Mouse (Mus musculus): ENCODE measurements around the gene Slc7a5. TPM values are rescaled to one million over a fixed set of nuclear protein-coding genes. Genes with fewer than 3 reads are reported as not detected.

Gene Slc7a5
- polyA plus RNA-seq, 1 experiment from 2014 or later, result 17.9 TPM

DNA sequence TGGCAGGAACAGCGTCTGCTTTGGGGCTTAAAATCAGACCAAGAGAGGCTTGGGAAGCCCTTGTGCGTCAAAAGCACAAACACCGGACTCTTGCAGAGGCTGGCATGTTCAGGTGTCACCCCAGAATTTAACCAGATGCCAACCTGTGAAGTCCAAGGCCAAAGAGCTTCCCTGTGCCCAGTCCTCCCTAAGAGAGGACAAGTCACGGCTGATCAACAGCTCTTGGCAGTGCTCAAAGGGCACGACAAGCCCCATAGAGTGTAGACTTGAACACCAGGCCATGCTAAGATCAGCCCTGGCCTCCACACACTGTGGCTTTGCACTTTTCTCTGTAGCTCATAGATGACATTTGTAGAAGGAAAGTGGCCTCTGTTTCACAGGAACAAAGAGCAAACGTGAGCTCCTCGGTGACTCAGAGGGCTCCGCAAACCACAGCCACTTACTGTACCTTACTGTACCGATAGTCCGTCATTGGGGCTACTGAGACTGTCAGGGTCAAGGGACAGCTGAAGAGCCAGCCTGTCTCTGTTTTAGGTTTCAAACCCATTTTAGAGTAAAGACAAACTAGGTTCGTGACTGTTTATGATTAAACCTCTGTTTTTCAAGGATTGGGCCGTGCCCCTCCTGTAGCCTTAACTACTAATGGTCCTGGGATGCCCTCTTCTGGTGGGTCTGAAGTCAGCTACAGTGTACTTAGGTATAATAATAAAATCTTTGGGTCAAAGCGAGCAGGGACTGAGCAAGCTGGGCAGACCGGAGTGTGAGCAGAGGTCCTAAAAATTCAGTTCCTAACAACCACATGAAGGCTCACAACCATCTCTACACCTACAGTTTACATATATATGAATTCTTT lies 25.4 kb upstream of the Slc7a5 start:
- ATAC-seq, result no peak
- H3K27me3 ChIP-seq (replicated peaks), result no peaks in the 10 kb centered on the region

DNA sequence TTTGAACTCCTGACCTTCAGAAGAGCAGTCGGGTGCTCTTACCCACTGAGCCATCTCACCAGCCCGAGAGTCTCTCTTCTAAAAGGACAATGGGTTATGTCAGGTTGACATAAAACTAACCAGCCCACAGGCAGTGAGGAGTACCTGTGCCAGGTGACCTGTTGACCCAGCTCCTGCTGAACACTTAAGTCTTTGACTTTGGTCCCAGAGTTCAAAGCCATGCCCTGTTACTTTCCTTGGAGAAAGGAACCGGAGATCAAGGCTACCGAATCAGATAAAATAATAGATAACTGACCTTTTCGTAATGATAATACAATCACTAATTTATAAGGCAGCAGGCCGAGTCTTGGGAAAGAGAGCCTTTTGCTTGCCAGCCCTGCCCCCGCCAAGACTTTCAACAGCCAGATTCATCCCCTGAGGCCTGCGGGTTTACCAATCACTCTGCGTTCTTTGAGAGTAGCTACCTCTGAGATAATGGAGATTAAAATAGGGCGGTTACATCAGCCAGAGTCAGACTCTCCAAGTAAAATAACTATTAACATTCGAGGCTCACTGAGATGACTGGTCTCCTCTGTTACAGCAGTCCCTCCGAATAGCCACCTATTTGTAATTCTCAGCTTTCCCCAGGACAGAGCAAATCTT lies 24.7 kb upstream of the Slc7a5 start:
- Histone ChIP-seq H3K27ac (no peak overlapping the region), H3K4me1 (replicated peaks) (peaks cover 11% of the 10 kb centered on the region), H3K4me3 (replicated peaks) (no peak overlapping the region), H3K9ac (no peak overlapping the region), H3K27me3 (replicated peaks) (no peaks in the 10 kb centered on the region), H3K9me3 (no peaks in the 10 kb centered on the region), H3K36me3 (no peaks in the 10 kb centered on the region), H3K4me2 (replicated peaks) (no peak overlapping the region)
- no peak for ATAC-seq
- WGBS, result 76% methylated on average over 12 of the region's 12 CpGs

More for the DNA sequence above, 25.4 kb upstream of the Slc7a5 start:
- H3K4me1 ChIP-seq (replicated peaks), result peaks cover 11% of the 10 kb centered on the region
- no peaks in the 10 kb centered on the region for H3K9me3 ChIP-seq
- H3K4me2 ChIP-seq (replicated peaks), result no peak overlapping the region
- no peak overlapping the region for H3K27ac ChIP-seq
- WGBS, result 82% methylated on average over 14 of the region's 14 CpGs
- H3K9ac ChIP-seq, result no peak overlapping the region
- H3K36me3 ChIP-seq, result no peaks in the 10 kb centered on the region
- no peak overlapping the region for H3K4me3 ChIP-seq (replicated peaks)

GRCm38 (mm10) chr8:121931571-121931970 lies 24.1 kb upstream of the Slc7a5 start:
- WGBS, result 85% methylated on average over 7 of the region's 7 CpGs
- no peak for ATAC-seq
- Histone ChIP-seq H3K27ac (no peak overlapping the region), H3K4me3 (replicated peaks) (no peak overlapping the region), H3K4me2 (replicated peaks) (no peak overlapping the region), H3K4me1 (replicated peaks) (peaks cover 10% of the 10 kb centered on the region), H3K27me3 (replicated peaks) (no peaks in the 10 kb centered on the region), H3K36me3 (no peaks in the 10 kb centered on the region), H3K9ac (no peak overlapping the region), H3K9me3 (no peaks in the 10 kb centered on the region)

DNA sequence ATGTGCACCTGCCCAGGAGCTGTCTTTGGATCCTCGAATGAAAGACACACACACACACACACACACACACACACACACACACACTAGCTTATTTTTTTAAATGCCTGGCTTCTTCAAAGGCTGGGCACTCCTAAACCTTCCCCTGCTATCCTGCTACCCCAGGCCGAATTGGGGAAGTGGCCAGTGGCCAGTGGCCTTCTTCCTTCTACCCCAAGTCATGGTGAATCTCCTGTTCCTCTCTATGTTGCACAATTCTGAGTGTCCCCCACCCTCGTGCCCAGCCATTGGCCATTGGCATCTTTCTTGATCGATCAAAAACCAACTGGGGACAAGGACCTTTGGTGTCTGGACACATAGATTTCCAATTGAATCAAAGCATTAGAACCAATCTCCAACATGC lies 22.6 kb upstream of the Slc7a5 start:
- H3K27me3 ChIP-seq (replicated peaks), result no peaks in the 10 kb centered on the region
- no peaks in the 10 kb centered on the region for H3K9me3 ChIP-seq
- no peaks in the 10 kb centered on the region for H3K36me3 ChIP-seq
- no peak overlapping the region for H3K4me3 ChIP-seq (replicated peaks)
- no peak overlapping the region for H3K9ac ChIP-seq
- H3K27ac ChIP-seq, result no peak overlapping the region
- no peak for ATAC-seq
- H3K4me2 ChIP-seq (replicated peaks), result no peak overlapping the region
- WGBS, result 83% methylated on average over 4 of the region's 4 CpGs
- H3K4me1 ChIP-seq (replicated peaks), result 0 out of 2 replicates have a peak, but pooled peaks cover under 1% of the 10 kb centered on the region

GRCm38 (mm10) chr8:121927316-121927715 lies 19.8 kb upstream of the Slc7a5 start:
- no peaks in the 10 kb centered on the region for H3K27me3 ChIP-seq (replicated peaks)
- no peaks in the 10 kb centered on the region for H3K36me3 ChIP-seq
- no peak overlapping the region for H3K9ac ChIP-seq
- H3K9me3 ChIP-seq, result no peaks in the 10 kb centered on the region
- H3K4me3 ChIP-seq (replicated peaks), result no peak overlapping the region
- H3K4me2 ChIP-seq (replicated peaks), result no peak overlapping the region
- H3K4me1 ChIP-seq (replicated peaks), result no peaks in the 10 kb centered on the region
- no peak overlapping the region for H3K27ac ChIP-seq
- peak; percentile 62 for ATAC-seq
- WGBS, result 42% methylated on average over 8 of the region's 8 CpGs

- Histone ChIP-seq H3K4me1 (replicated peaks) (peaks cover 7% of the 10 kb centered on the region), H3K9me3 (no peaks in the 10 kb centered on the region), H3K36me3 (no peaks in the 10 kb centered on the region), H3K9ac (no peak overlapping the region), H3K4me3 (replicated peaks) (no peak overlapping the region), H3K4me2 (replicated peaks) (no peak overlapping the region), H3K27ac (no peak overlapping the region), H3K27me3 (replicated peaks) (no peaks in the 10 kb centered on the region)
- WGBS, result 60% methylated on average over 8 of the region's 8 CpGs
- no peak for ATAC-seq
Measured at GRCm38 (mm10) chr8:121926266-121926665, 18.8 kb upstream of the Slc7a5 start.

- Histone ChIP-seq H3K9ac (no peak overlapping the region), H3K36me3 (no peaks in the 10 kb centered on the region), H3K9me3 (no peaks in the 10 kb centered on the region), H3K27ac (no peak overlapping the region), H3K4me2 (replicated peaks) (no peak overlapping the region), H3K4me1 (replicated peaks) (peaks cover 8% of the 10 kb centered on the region), H3K27me3 (replicated peaks) (no peaks in the 10 kb centered on the region), H3K4me3 (replicated peaks) (no peak overlapping the region)
- WGBS, result 30% methylated on average over 10 of the region's 10 CpGs
- ATAC-seq, result no peak
Measured at GRCm38 (mm10) chr8:121925624-121926023, 18.1 kb upstream of the Slc7a5 start.

GRCm38 (mm10) chr8:121924681-121925080 lies 17.2 kb upstream of the Slc7a5 start:
- no peak for ATAC-seq
- WGBS, result 71% methylated on average over 5 of the region's 5 CpGs
- no peak overlapping the region for H3K9ac ChIP-seq
- no peaks in the 10 kb centered on the region for H3K36me3 ChIP-seq
- no peaks in the 10 kb centered on the region for H3K27me3 ChIP-seq (replicated peaks)
- peaks cover 8% of the 10 kb centered on the region for H3K4me1 ChIP-seq (replicated peaks)
- no peak overlapping the region for H3K4me3 ChIP-seq (replicated peaks)
- H3K9me3 ChIP-seq, result no peaks in the 10 kb centered on the region
- no peak overlapping the region for H3K4me2 ChIP-seq (replicated peaks)
- no peak overlapping the region for H3K27ac ChIP-seq

GRCm38 (mm10) chr8:121922101-121922500 lies 14.6 kb upstream of the Slc7a5 start:
- Histone ChIP-seq H3K27me3 (replicated peaks) (no peaks in the 10 kb centered on the region), H3K36me3 (no peaks in the 10 kb centered on the region), H3K4me3 (replicated peaks) (no peak overlapping the region), H3K4me2 (replicated peaks) (no peak overlapping the region), H3K9me3 (no peaks in the 10 kb centered on the region), H3K27ac (peak overlapping the region; percentile 70), H3K9ac (0 out of 2 replicates have a peak overlapping the region, but pooled peaks have one; percentile 20), H3K4me1 (replicated peaks) (peaks cover 8% of the 10 kb centered on the region)
- peak; percentile 63 for ATAC-seq
- WGBS, result 27% methylated on average over 8 of the region's 8 CpGs

DNA sequence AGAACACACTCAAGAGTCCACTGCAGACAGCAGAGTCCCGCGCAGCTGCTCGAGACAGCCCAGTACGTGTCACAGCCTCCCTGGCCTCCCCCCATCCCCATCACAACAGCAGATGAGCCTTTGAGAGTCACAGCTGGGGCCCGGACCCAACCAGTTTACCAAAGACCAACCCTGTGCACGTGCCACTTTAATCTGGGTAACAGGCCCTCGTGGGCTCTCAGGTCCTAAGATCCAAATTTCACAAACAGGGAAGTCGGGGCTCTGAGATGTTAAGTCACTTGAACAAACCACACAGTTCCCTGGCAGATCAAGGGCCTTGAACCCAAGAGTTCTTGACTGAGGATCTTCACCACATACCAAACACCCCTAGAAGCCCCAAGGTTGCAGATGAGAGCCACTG lies 14.1 kb upstream of the Slc7a5 start:
- Histone ChIP-seq H3K36me3 (no peaks in the 10 kb centered on the region), H3K9me3 (no peaks in the 10 kb centered on the region), H3K27ac (peak overlapping the region; percentile 70), H3K27me3 (replicated peaks) (no peaks in the 10 kb centered on the region), H3K4me2 (replicated peaks) (no peak overlapping the region), H3K4me3 (replicated peaks) (no peak overlapping the region), H3K4me1 (replicated peaks) (peaks cover 8% of the 10 kb centered on the region), H3K9ac (no peak overlapping the region)
- ATAC-seq, result no peak
- 84% methylated on average over 8 of the region's 8 CpGs for WGBS

DNA sequence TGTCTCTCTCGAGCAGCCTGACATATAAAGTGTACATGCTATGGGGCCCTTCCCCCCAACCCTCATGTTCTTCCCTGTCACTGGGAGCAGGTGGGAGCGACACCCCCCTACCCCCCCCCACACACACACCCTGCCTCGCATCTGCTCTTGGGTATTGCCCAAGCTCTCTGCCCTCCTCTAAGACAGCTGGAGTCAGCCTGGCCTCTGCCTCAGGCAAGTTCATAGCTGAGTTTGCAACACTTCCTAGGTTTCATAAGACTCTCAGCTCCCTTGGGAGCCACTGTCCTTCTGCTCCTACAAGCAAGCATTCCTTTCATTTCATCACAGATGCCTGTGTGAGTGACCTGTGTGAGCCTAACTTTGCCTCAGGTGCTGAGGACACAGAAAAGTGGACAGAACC lies 12.2 kb upstream of the Slc7a5 start:
- no peak overlapping the region for H3K9ac ChIP-seq
- H3K27ac ChIP-seq, result no peak overlapping the region
- peaks cover 8% of the 10 kb centered on the region for H3K4me1 ChIP-seq (replicated peaks)
- no peak overlapping the region for H3K4me3 ChIP-seq (replicated peaks)
- 16% methylated on average over 3 of the region's 3 CpGs for WGBS
- no peaks in the 10 kb centered on the region for H3K36me3 ChIP-seq
- H3K27me3 ChIP-seq (replicated peaks), result no peaks in the 10 kb centered on the region
- ATAC-seq, result no peak
- no peaks in the 10 kb centered on the region for H3K9me3 ChIP-seq
- no peak overlapping the region for H3K4me2 ChIP-seq (replicated peaks)

- no peaks in the 10 kb centered on the region for H3K9me3 ChIP-seq
- no peaks in the 10 kb centered on the region for H3K27me3 ChIP-seq (replicated peaks)
- H3K4me2 ChIP-seq (replicated peaks), result no peak overlapping the region
- no peak overlapping the region for H3K9ac ChIP-seq
- no peak overlapping the region for H3K4me3 ChIP-seq (replicated peaks)
- H3K4me1 ChIP-seq (replicated peaks), result peaks cover 8% of the 10 kb centered on the region
- no peak for ATAC-seq
- H3K36me3 ChIP-seq, result no peaks in the 10 kb centered on the region
- WGBS, result 67% methylated on average over 4 of the region's 4 CpGs
- H3K27ac ChIP-seq, result no peak overlapping the region
Measured at GRCm38 (mm10) chr8:121919158-121919557, 11.7 kb upstream of the Slc7a5 start.

- no peak overlapping the region for H3K9ac ChIP-seq
- no peak overlapping the region for H3K27ac ChIP-seq
- H3K36me3 ChIP-seq, result no peaks in the 10 kb centered on the region
- WGBS, result 74% methylated on average over 8 of the region's 8 CpGs
- H3K4me2 ChIP-seq (replicated peaks), result no peak overlapping the region
- H3K4me3 ChIP-seq (replicated peaks), result no peak overlapping the region
- no peaks in the 10 kb centered on the region for H3K4me1 ChIP-seq (replicated peaks)
- no peak for ATAC-seq
- H3K27me3 ChIP-seq (replicated peaks), result no peaks in the 10 kb centered on the region
- H3K9me3 ChIP-seq, result no peaks in the 10 kb centered on the region
Measured at GRCm38 (mm10) chr8:121913378-121913777, 5.9 kb upstream of the Slc7a5 start.

All from intestine, embryonic 15.5 days (tissue).